Mouse (Mus musculus): Measurements from ENCODE around the gene Tmprss9.

DNA sequence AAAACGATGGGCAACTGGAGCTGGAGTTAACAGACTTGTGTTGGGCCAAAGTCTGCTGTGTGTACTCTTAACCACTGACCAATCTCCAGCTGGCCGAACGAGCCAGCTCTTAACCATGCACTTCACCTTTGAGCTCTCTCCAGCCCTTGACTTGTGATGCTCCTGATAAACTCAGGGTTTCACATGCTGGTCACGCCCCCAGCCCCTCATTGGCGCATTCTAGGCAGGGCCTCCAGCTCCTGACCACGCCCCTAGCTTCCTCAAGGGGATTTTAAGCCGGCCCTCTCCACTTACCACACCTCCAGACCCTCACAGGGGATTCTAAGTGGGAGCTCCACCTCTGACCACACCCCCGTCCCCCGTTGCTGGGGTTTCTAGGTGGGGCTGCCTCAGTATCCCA lies 40.5 kb upstream of the Tmprss9 start:
- TF ChIP-seq TAL1 (IDR thresholded peaks at IDR 0.05; ENCODE audit: low read length) (no peak), GATA1 (IDR thresholded peaks at IDR 0.05; ENCODE audit: low read length) (no peak)

Data from erythroblast, embryonic 14.5 days (primary cell).